Mouse (Mus musculus) forebrain, embryonic 15.5 days (tissue): ENCODE measurements around the gene Atp4b. TPM values are rescaled to one million over a fixed set of nuclear protein-coding genes. Genes with fewer than 3 reads are reported as not detected.
A peak's percentile ranks its signal among the peaks of the same experiment; 100 is the strongest.
"Not testable (repeated sequence)": the region's sequence is repeated elsewhere in the genome, so short reads cannot be mapped to it uniquely, and the experiment has no call there.

Experiments used
- ATAC-seq: fragments of 200-750 bp; cut with Nextera tagmentation; replicated peaks from 2 replicates; pipeline ENCODE4 v1.8.0; 2017; ENCODE audit warnings: mild to moderate bottlenecking, moderate TSS enrichment, moderate library complexity
- H3K27ac ChIP-seq: fragments of 300-500 bp; sonication (generic); replicated peaks from 2 replicates; pipeline ENCODE4 v1.5.1; 2015; ENCODE audit warnings: mild to moderate bottlenecking, inconsistent platforms
- H3K27me3 ChIP-seq: fragments of 300-500 bp; sonication (generic); 2 replicates; pipeline ENCODE4 v1.6.1; 2015; ENCODE audit warnings: inconsistent platforms
- H3K36me3 ChIP-seq: fragments of 300-500 bp; sonication (generic); 2 replicates; pipeline ENCODE4 v1.6.1; 2015; ENCODE audit warnings: mild to moderate bottlenecking, inconsistent platforms
- H3K4me1 ChIP-seq: fragments of 300-500 bp; sonication (generic); 2 replicates; pipeline ENCODE4 v1.6.1; 2015; ENCODE audit warnings: inconsistent platforms
- H3K4me2 ChIP-seq: fragments of 300-500 bp; sonication (generic); replicated peaks from 2 replicates; pipeline ENCODE4 v1.6.1; 2015; ENCODE audit warnings: mild to moderate bottlenecking, inconsistent platforms
- H3K4me3 ChIP-seq: fragments of 300-500 bp; sonication (generic); 2 replicates; pipeline ENCODE4 v1.5.1; 2015; ENCODE audit warnings: mild to moderate bottlenecking, inconsistent platforms
- H3K9ac ChIP-seq: fragments of 300-500 bp; sonication (generic); replicated peaks from 2 replicates; pipeline ENCODE4 v1.6.1; 2015; ENCODE audit warnings: mild to moderate bottlenecking, inconsistent platforms
- H3K9me3 ChIP-seq: fragments of 300-500 bp; sonication (generic); 2 replicates; pipeline ENCODE4 v1.6.1; 2016; ENCODE audit warnings: inconsistent platforms
- WGBS: fragments of 180-500 bp; shearing (Covaris S2); methylation state at CpG from one replicate; pipeline ENCODE4 v1.1.7; 2015; ENCODE audit warnings: mixed read lengths; 5-methylcytosine and 5-hydroxymethylcytosine counted together
- polyA plus RNA-seq: library from polyadenylated mRNA; unstranded; fragments of >200 nt; fragmentation: Nextera tagmentation; extraction: Ambion mirVana; gene quantifications from 2 replicates; pipeline ENCODE4 v1.2.1, GENCODE M21; 2015

Gene Atp4b
- polyA plus RNA-seq, 1 experiment from 2014 or later, result not detected

DNA sequence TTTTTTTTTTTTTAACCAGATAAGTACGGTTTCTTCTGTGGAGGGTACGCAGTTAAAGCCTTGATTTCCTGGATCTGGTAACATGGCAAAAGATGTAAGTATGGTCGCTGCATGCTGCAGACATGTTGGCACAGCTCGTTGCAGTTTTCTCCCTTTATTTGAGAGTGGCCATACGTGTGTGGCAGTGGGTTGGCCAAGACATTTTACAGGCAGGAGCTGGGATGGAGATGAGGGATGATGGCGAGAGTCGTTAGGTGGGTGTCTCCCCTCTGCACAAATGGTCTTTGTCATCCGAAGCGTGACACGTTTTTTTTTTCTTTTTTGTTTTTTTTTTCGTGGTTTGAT lies 57.0 kb downstream of the Atp4b start:
- H3K9me3 ChIP-seq, result no peaks in the 10 kb centered on the region
- no peak for ATAC-seq
- peak overlapping the region; percentile 86 for H3K4me2 ChIP-seq
- no peaks in the 10 kb centered on the region for H3K27me3 ChIP-seq
- peak overlapping the region; percentile 94 for H3K4me3 ChIP-seq
- WGBS, result 2% methylated on average over 11 of the region's 11 CpGs
- peaks cover 19% of the 10 kb centered on the region for H3K4me1 ChIP-seq
- peak overlapping the region; percentile 77 for H3K27ac ChIP-seq
- H3K9ac ChIP-seq, result peak overlapping the region; percentile 88
- H3K36me3 ChIP-seq, result peaks cover 37% of the 10 kb centered on the region

DNA sequence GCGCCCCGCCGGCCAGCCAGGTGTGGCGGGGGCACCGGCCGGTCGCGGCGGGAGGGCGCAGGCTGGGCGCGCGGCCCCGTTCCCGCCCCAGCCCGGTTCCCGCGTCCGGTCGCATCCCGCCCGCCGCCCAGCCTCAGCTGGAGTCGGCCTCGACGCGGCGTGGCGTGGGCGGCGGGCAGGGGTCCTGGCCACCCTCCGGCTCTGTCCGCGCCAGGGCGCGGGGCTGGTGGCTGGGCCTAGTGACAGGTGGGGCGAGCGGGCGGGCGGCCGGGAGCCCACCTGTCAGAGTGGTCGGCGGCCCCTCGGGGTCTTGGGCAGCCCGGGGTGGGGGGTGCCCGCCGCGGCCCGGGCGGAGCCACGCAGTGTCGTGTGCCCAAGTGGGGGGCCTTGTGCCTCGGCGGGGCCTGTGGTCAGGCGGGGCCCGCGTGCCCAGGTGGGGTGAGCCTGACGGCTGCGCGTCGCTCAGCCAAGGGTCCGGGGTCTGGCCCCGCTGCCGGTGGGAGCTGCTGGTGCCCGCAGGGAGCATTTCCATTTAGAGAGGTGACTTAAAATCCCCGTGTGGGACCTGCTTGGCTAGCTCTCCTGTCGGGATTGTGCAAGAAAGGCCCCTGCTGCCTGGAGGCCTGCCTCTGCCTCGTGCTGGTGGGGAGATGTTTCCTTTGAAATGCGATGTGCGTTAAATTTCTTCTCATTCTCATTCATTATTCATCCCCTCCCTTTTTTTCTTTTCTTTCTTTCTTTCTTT lies 57.6 kb downstream of the Atp4b start:
- H3K9ac ChIP-seq, result peak overlapping the region; percentile 88
- WGBS, result under 1% methylated on average over 52 of the region's 70 CpGs
- H3K27ac ChIP-seq, result peak overlapping the region; percentile 77
- H3K36me3 ChIP-seq, result peaks cover 31% of the 10 kb centered on the region
- ATAC-seq, result peak; percentile 53
- H3K4me3 ChIP-seq, result peak overlapping the region; percentile 94
- peak overlapping the region; percentile 86 for H3K4me2 ChIP-seq
- no peaks in the 10 kb centered on the region for H3K9me3 ChIP-seq
- H3K4me1 ChIP-seq, result peaks cover 19% of the 10 kb centered on the region
- H3K27me3 ChIP-seq, result no peaks in the 10 kb centered on the region

DNA sequence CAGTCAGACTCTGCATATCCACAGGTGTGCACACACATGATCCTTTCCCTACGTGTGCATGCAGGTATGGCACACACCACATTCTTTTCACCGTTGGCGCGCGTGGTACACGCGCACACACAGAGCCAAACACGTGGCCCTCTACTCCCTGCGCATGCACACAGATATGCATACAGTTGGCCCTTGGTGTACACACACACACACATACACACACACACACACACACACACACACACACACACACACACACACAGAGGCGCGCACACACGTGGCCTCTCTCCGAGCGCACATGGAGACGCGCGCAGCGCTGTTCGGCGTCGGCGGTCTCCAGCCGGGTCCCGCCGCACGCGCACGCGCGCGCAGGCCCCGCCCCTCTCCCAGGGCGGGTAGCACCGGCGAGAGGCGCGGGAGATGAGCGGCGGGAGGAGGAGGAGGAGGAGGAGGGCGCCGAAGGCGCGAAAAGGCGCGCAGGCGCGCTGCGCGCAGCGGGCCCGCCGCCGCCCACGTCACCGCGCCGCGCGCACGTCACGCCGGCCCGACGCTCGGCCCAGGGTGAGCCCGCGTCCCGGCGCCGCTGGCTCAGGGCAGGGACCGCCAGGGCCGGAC lies 58.3 kb downstream of the Atp4b start, which contains the start of gene Tfdp1:
Gene Tfdp1 (plus strand): TSS at position 497 of the 606 bp plus-strand sequence.
- Histone ChIP-seq H3K27ac (peak within 1 kb of the TSS; percentile 77), H3K4me3 (peak within 1 kb of the TSS; percentile 94), H3K36me3 (peaks cover 24% of the 10 kb centered on the region), H3K9me3 (no peaks in the 10 kb centered on the region), H3K4me2 (peak within 1 kb of the TSS; percentile 86), H3K27me3 (no peaks in the 10 kb centered on the region), H3K4me1 (peaks cover 19% of the 10 kb centered on the region), H3K9ac (peak within 1 kb of the TSS; percentile 88)
- under 1% methylated on average over 29 of the region's 72 CpGs for WGBS
- ATAC-seq, result peak; percentile 94

DNA sequence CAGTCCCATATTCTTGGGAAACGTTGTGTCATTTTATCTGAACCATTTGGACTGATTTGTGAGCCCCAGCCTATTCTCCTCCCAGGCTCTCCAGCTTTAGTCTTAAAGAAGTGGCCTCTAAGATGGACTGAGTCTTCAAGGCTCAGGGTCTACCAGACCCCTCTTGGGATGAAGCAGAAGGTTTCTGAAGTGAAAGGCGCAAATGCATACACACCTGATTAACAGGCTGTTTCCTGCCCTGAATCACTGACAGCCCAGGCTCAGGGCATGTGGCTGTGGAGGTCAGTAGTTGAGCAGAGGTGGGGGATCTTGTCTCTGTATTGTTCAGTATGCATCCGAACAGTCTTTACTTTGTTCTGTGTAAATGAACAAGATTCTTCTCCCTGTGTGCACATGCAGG lies 58.9 kb downstream of the Atp4b start:
- peaks cover 19% of the 10 kb centered on the region for H3K4me1 ChIP-seq
- peak overlapping the region; percentile 94; the same call in 1 of the 2 replicates for H3K4me3 ChIP-seq
- H3K9ac ChIP-seq, result no peak overlapping the region
- no peaks in the 10 kb centered on the region for H3K27me3 ChIP-seq
- H3K9me3 ChIP-seq, result no peaks in the 10 kb centered on the region
- H3K4me2 ChIP-seq, result peak overlapping the region; percentile 86; the same call in 1 of the 2 replicates
- WGBS, result 85% methylated on average over 3 of the region's 3 CpGs
- peak overlapping the region; percentile 77 for H3K27ac ChIP-seq
- ATAC-seq, result peak; percentile 11; the same call in 1 of the 2 replicates
- H3K36me3 ChIP-seq, result peaks cover 17% of the 10 kb centered on the region

DNA sequence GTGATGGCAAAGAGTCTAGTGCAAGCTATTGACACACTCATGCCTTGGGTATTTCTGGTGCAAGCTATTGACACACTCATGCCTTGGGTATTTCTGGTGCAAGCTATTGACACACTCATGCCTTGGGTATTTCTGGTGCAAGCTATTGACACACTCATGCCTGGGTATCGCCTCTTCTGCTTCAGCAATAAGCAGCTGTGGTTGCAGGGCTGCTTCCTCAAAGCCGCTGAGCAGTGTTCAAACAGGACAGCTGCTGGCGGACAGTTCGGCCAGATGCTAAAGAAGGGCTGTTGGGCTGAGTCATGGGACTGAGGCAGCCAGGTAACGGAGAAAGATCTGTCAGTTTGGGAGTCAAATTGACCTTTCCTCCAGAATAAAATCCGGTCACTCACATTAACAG lies 59.4 kb downstream of the Atp4b start:
- ATAC-seq, H3K9me3 ChIP-seq: not testable (repeated sequence)
- 93% methylated on average over 6 of the region's 6 CpGs for WGBS

More for the DNA sequence above, 59.4 kb downstream of the Atp4b start:
- not testable (repeated sequence) for H3K27me3 ChIP-seq, H3K27ac ChIP-seq, H3K9ac ChIP-seq, H3K4me2 ChIP-seq, H3K4me3 ChIP-seq
- peaks cover 14% of the 10 kb centered on the region for H3K36me3 ChIP-seq
- peaks cover 19% of the 10 kb centered on the region for H3K4me1 ChIP-seq

Other genes with a start within 250 kb of the Atp4b start
- gene Lamp1, start 237.7 kb downstream of the Atp4b start, polyA plus RNA-seq, result 236 and 242 TPM in 2 replicates
- 18.7 and 23.4 TPM in 2 replicates for gene Grtp1, start 196.2 kb downstream of the Atp4b start, polyA plus RNA-seq
- gene Adprhl1, start 142.7 kb downstream of the Atp4b start, polyA plus RNA-seq, result 0.57 TPM in 1 of 2 replicates, not detected in the other
- gene Dcun1d2, start 108.7 kb downstream of the Atp4b start, polyA plus RNA-seq, result 35.7 and 36.6 TPM in 2 replicates
- 46.3 and 49.3 TPM in 2 replicates for gene Tmco3, start 108.6 kb downstream of the Atp4b start, polyA plus RNA-seq
- 144 and 146 TPM in 2 replicates for gene Tfdp1, start 58.1 kb downstream of the Atp4b start, polyA plus RNA-seq
- 0.03 TPM in 1 of 2 replicates, not detected in the other for gene Grk1, start 8.3 kb upstream of the Atp4b start, polyA plus RNA-seq
- gene Tmem255b, start 38.4 kb upstream of the Atp4b start, polyA plus RNA-seq, result 0.36 TPM in 1 of 2 replicates, not detected in the other
- gene Gas6, start 97.7 kb upstream of the Atp4b start, polyA plus RNA-seq, result 21.1 and 23.3 TPM in 2 replicates
- gene 1700029H14Rik, start 165.6 kb upstream of the Atp4b start, polyA plus RNA-seq, result not detected in 2 replicates